Mouse (Mus musculus): ENCODE results near the gene Tmem221.

DNA sequence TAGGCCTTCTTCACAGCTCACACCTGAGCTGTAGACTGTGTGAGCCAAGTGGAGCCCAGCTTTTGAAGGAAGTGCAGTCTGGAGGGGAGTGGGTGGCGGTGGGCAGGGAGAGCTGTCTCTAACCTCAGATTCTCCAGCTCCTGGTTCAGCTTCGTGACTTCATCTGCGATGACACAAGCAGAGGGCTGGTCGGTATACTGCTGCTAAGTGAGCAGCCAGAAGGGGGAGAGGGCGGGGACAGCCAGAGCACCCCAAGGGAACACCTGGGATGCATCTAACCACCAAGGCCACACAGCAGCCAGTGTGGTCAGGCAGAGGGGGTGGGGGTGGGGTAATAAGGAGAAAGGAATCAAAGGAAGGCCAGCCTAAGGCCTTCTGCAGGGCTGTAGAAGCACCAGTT lies 23.0 kb downstream of the Tmem221 start:
- TF ChIP-seq POLR2A (IDR thresholded peaks at IDR 0.05; ENCODE audit: borderline replicate concordance, low read depth, low read length) (no peak), CTCF (IDR thresholded peaks at IDR 0.05; ENCODE audit: low read depth, low read length) (no peak)
